Mouse (Mus musculus) lung, postnatal 0 days (tissue): ENCODE data around the gene Arhgap9.

Experiments
- CTCF ChIP-seq: IDR thresholded peaks from 2 replicates; pipeline ENCODE4 v1.5.1; 2016; ENCODE audit warnings: antibody characterized with exemption, mild to moderate bottlenecking
- EP300 ChIP-seq: IDR thresholded peaks from 2 replicates; pipeline ENCODE4 v1.6.1; 2016; ENCODE audit warnings: antibody characterized with exemption, mild to moderate bottlenecking, control low read depth

DNA sequence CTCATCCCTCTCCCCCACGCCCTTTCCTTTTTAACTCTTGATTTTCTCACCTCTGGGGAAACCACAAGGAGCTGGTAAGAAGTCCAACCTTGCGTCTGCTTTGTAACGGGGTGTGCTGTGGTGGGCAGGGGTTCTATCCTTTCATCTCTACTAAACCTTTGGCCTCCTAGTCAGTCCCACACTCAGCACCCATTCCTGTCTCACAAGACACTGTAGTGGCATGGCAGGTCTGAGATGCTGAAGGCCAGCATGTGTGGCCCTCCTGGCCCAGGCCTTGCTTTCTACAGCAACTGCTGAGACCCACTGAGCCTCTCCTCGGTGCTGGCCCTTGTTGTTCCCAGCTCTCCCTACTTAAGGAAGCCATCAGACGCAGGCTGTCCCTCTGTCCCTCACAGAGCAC, 49.4 kb upstream of the Arhgap9 start:
- TF ChIP-seq CTCF (no peak), EP300 (no peak)
